Mouse (Mus musculus) liver, embryonic 12.5 days (tissue): ENCODE results near the gene Slamf1. TPM values are rescaled to one million over a fixed set of nuclear protein-coding genes. Genes with fewer than 3 reads are reported as not detected.

ENCODE experiments used
- polyA plus RNA-seq: library from polyadenylated mRNA; unstranded; fragments of >200 nt; fragmentation: Nextera tagmentation; extraction: Ambion mirVana; gene quantifications from 2 replicates; pipeline ENCODE4 v1.2.1, GENCODE M21; 2016

The Slamf1 gene
- polyA plus RNA-seq, 1 experiment from 2014 or later, result 2.7 TPM

Other genes starting within 250 kb of the Slamf1 start
- gene Itln1, start 231.8 kb upstream of the Slamf1 start, polyA plus RNA-seq, result not detected in 2 replicates
- 0.48 and 0.50 TPM in 2 replicates for gene Cd244a, start 207.9 kb upstream of the Slamf1 start, polyA plus RNA-seq
- 0.41 and 0.78 TPM in 2 replicates for gene Ly9, start 159.7 kb upstream of the Slamf1 start, polyA plus RNA-seq
- gene Slamf7, start 114.1 kb upstream of the Slamf1 start, polyA plus RNA-seq, result not detected in 2 replicates
- gene Cd48, start 85.1 kb upstream of the Slamf1 start, polyA plus RNA-seq, result 7.9 and 8.5 TPM in 2 replicates
- gene Cd84, start 72.6 kb downstream of the Slamf1 start, polyA plus RNA-seq, result 3.7 and 4.2 TPM in 2 replicates
- not detected in 2 replicates for gene Gm10521, start 128.5 kb downstream of the Slamf1 start, polyA plus RNA-seq
- gene Slamf6, start 150.4 kb downstream of the Slamf1 start, polyA plus RNA-seq, result 0.17 and 0.20 TPM in 2 replicates